Mouse (Mus musculus) testis, postnatal 14 days (tissue): Measurements from ENCODE around the gene Pus3.
"Not testable (repeated sequence)": the region's sequence is repeated elsewhere in the genome, so short reads cannot be mapped to it uniquely, and the experiment has no call there.

Experiments used
- DNase-seq: peaks from one replicate; pipeline ENCODE4 v3.0.0; 2021; ENCODE audit warnings: low spot score

Gene Pus3

GRCm38 (mm10) chr9:35545704-35546103 lies 12.7 kb upstream of the Pus3 start:
- DNase-seq: no peak

- no peak for DNase-seq
Measured at GRCm38 (mm10) chr9:35546745-35547144, 11.7 kb upstream of the Pus3 start.

GRCm38 (mm10) chr9:35548455-35548854 lies 9.9 kb upstream of the Pus3 start:
- no peak for DNase-seq

GRCm38 (mm10) chr9:35556494-35557102 lies 1.8 kb upstream of the Pus3 start:
- DNase-seq: no peak

- peak; percentile 89 for DNase-seq
Measured at GRCm38 (mm10) chr9:35559009-35559890, 855 bp downstream of the Pus3 start.

- no peak for DNase-seq
Measured at GRCm38 (mm10) chr9:35561076-35561475, 2.7 kb downstream of the Pus3 start.

GRCm38 (mm10) chr9:35561583-35561982 lies 3.2 kb downstream of the Pus3 start:
- no peak for DNase-seq

GRCm38 (mm10) chr9:35564536-35565240 lies 6.3 kb downstream of the Pus3 start:
- DNase-seq: no peak

GRCm38 (mm10) chr9:35567995-35568394 lies 9.6 kb downstream of the Pus3 start:
- no peak for DNase-seq

- peak; percentile 96 for DNase-seq
Measured at GRCm38 (mm10) chr9:35569571-35570534, 11.5 kb downstream of the Pus3 start, which contains the start of the genes Pate2 and Hyls1. Gene Pate2, plus strand, starts transcription at chr9:35570284. Gene Hyls1, minus strand, starts transcription at chr9:35570398.

- no peak for DNase-seq
Measured at GRCm38 (mm10) chr9:35570663-35571062, 12.3 kb downstream of the Pus3 start.

- DNase-seq: peak; percentile 26
Measured at GRCm38 (mm10) chr9:35574416-35574815, 16.0 kb downstream of the Pus3 start.

GRCm38 (mm10) chr9:35587674-35588073 lies 29.3 kb downstream of the Pus3 start:
- DNase-seq: no peak

- DNase-seq: no peak
Measured at GRCm38 (mm10) chr9:35592903-35593302, 34.5 kb downstream of the Pus3 start.

- DNase-seq: no peak
Measured at GRCm38 (mm10) chr9:35607647-35608405, 49.4 kb downstream of the Pus3 start.

- no peak for DNase-seq
Measured at GRCm38 (mm10) chr9:35611841-35612240, 53.4 kb downstream of the Pus3 start, which contains the start of gene Pate4. Gene Pate4, minus strand, starts transcription at chr9:35611941.

GRCm38 (mm10) chr9:35614005-35614404 lies 55.6 kb downstream of the Pus3 start:
- DNase-seq: no peak

- DNase-seq: not testable (repeated sequence)
Measured at GRCm38 (mm10) chr9:35616784-35617183, 58.4 kb downstream of the Pus3 start.
